Mouse (Mus musculus): ENCODE results near the gene Tnfrsf13b. TPM values are rescaled to one million over a fixed set of nuclear protein-coding genes. Genes with fewer than 3 reads are reported as not detected.
"Not testable (repeated sequence)": the region's sequence is repeated elsewhere in the genome, so short reads cannot be mapped to it uniquely, and the experiment has no call there.

Tnfrsf13b gene
- polyA plus RNA-seq, 1 experiment from 2014 or later, result 3.3 TPM

- Histone ChIP-seq H3K4me3 (ENCODE audit: low read length) (no peak overlapping the region), H3K4me1 (replicated peaks; ENCODE audit: control insufficient read depth, insufficient read depth, low read length) (no peaks in the 10 kb centered on the region), H3K4me2 (ENCODE audit: low read depth, low read length) (no peak overlapping the region), H3K9ac (ENCODE audit: low read length) (no peak overlapping the region), H3K27ac (ENCODE audit: low read length) (no peak overlapping the region), H3K27me3 (ENCODE audit: control insufficient read depth, insufficient read depth, low read depth, low read length) (no peaks in the 10 kb centered on the region), H3K9me3 (ENCODE audit: control insufficient read depth, low read length) (no peaks in the 10 kb centered on the region), H3K36me3 (ENCODE audit: control insufficient read depth, insufficient read depth, low read length) (peaks cover 81% of the 10 kb centered on the region)
- ATAC-seq (ENCODE audit: low read depth), result no peak
- WGBS, result 62% methylated on average over 11 of the region's 11 CpGs
These were observed 33.5 kb downstream of the Tnfrsf13b start for GRCm38 (mm10) chr11:61159796-61160732.

- no peaks in the 10 kb centered on the region for H3K9me3 ChIP-seq (ENCODE audit: control insufficient read depth, low read length)
- WGBS, result 89% methylated on average over 13 of the region's 13 CpGs
- H3K4me1 ChIP-seq (replicated peaks; ENCODE audit: control insufficient read depth, insufficient read depth, low read length), result no peaks in the 10 kb centered on the region
- no peak overlapping the region for H3K4me3 ChIP-seq (ENCODE audit: low read length)
- no peaks in the 10 kb centered on the region for H3K27me3 ChIP-seq (ENCODE audit: control insufficient read depth, insufficient read depth, low read depth, low read length)
- ATAC-seq (ENCODE audit: low read depth), result no peak
- H3K4me2 ChIP-seq (ENCODE audit: low read depth, low read length), result no peak overlapping the region
- peaks cover 81% of the 10 kb centered on the region for H3K36me3 ChIP-seq (ENCODE audit: control insufficient read depth, insufficient read depth, low read length)
- H3K9ac ChIP-seq (ENCODE audit: low read length), result no peak overlapping the region
- H3K27ac ChIP-seq (ENCODE audit: low read length), result no peak overlapping the region
These were observed 34.6 kb downstream of the Tnfrsf13b start for GRCm38 (mm10) chr11:61161121-61161520.

- H3K9me3 ChIP-seq (ENCODE audit: control insufficient read depth, low read length), result no peaks in the 10 kb centered on the region
- no peaks in the 10 kb centered on the region for H3K27me3 ChIP-seq (ENCODE audit: control insufficient read depth, insufficient read depth, low read depth, low read length)
- H3K4me3 ChIP-seq (ENCODE audit: low read length), result no peak overlapping the region
- no peak for ATAC-seq (ENCODE audit: low read depth)
- 92% methylated on average over 14 of the region's 14 CpGs for WGBS
- no peaks in the 10 kb centered on the region for H3K4me1 ChIP-seq (replicated peaks; ENCODE audit: control insufficient read depth, insufficient read depth, low read length)
- H3K9ac ChIP-seq (ENCODE audit: low read length), result no peak overlapping the region
- peaks cover 69% of the 10 kb centered on the region for H3K36me3 ChIP-seq (ENCODE audit: control insufficient read depth, insufficient read depth, low read length)
- no peak overlapping the region for H3K27ac ChIP-seq (ENCODE audit: low read length)
- no peak overlapping the region for H3K4me2 ChIP-seq (ENCODE audit: low read depth, low read length)
These were observed 36.2 kb downstream of the Tnfrsf13b start for GRCm38 (mm10) chr11:61162776-61163175.

- H3K4me1 ChIP-seq (replicated peaks; ENCODE audit: control insufficient read depth, insufficient read depth, low read length), result no peaks in the 10 kb centered on the region
- H3K36me3 ChIP-seq (ENCODE audit: control insufficient read depth, insufficient read depth, low read length), result peaks cover 64% of the 10 kb centered on the region
- H3K27ac ChIP-seq (ENCODE audit: low read length), result no peak overlapping the region
- H3K4me3 ChIP-seq (ENCODE audit: low read length), result no peak overlapping the region
- H3K27me3 ChIP-seq (ENCODE audit: control insufficient read depth, insufficient read depth, low read depth, low read length), result no peaks in the 10 kb centered on the region
- ATAC-seq (ENCODE audit: low read depth), result no peak
- no peak overlapping the region for H3K9ac ChIP-seq (ENCODE audit: low read length)
- WGBS, result 86% methylated on average over 3 of the region's 3 CpGs
- H3K4me2 ChIP-seq (ENCODE audit: low read depth, low read length), result no peak overlapping the region
- no peaks in the 10 kb centered on the region for H3K9me3 ChIP-seq (ENCODE audit: control insufficient read depth, low read length)
These were observed 36.8 kb downstream of the Tnfrsf13b start for GRCm38 (mm10) chr11:61163341-61163740.

GRCm38 (mm10) chr11:61164366-61164765 is 37.8 kb downstream of the Tnfrsf13b start:
- 87% methylated on average over 6 of the region's 6 CpGs for WGBS
- ATAC-seq (ENCODE audit: low read depth), result no peak
- no peak overlapping the region for H3K4me2 ChIP-seq (ENCODE audit: low read depth, low read length)

GRCm38 (mm10) chr11:61164881-61165280 is 38.3 kb downstream of the Tnfrsf13b start:
- H3K4me2 ChIP-seq (ENCODE audit: low read depth, low read length), result no peak overlapping the region
- H3K4me1 ChIP-seq (replicated peaks; ENCODE audit: control insufficient read depth, insufficient read depth, low read length), result no peaks in the 10 kb centered on the region; the same call in 1 of the 2 replicates
- 90% methylated on average over 10 of the region's 10 CpGs for WGBS
- no peaks in the 10 kb centered on the region for H3K9me3 ChIP-seq (ENCODE audit: control insufficient read depth, low read length)
- ATAC-seq (ENCODE audit: low read depth), result no peak
- no peak overlapping the region for H3K4me3 ChIP-seq (ENCODE audit: low read length)
- no peak overlapping the region for H3K27ac ChIP-seq (ENCODE audit: low read length)
- no peaks in the 10 kb centered on the region for H3K27me3 ChIP-seq (ENCODE audit: control insufficient read depth, insufficient read depth, low read depth, low read length)
- H3K36me3 ChIP-seq (ENCODE audit: control insufficient read depth, insufficient read depth, low read length), result peaks cover 53% of the 10 kb centered on the region
- H3K9ac ChIP-seq (ENCODE audit: low read length), result no peak overlapping the region

More at GRCm38 (mm10) chr11:61164366-61164765, 37.8 kb downstream of the Tnfrsf13b start:
- no peaks in the 10 kb centered on the region for H3K27me3 ChIP-seq (ENCODE audit: control insufficient read depth, insufficient read depth, low read depth, low read length)
- H3K9me3 ChIP-seq (ENCODE audit: control insufficient read depth, low read length), result no peaks in the 10 kb centered on the region
- H3K27ac ChIP-seq (ENCODE audit: low read length), result no peak overlapping the region
- H3K4me3 ChIP-seq (ENCODE audit: low read length), result no peak overlapping the region
- H3K36me3 ChIP-seq (ENCODE audit: control insufficient read depth, insufficient read depth, low read length), result peaks cover 56% of the 10 kb centered on the region
- no peak overlapping the region for H3K9ac ChIP-seq (ENCODE audit: low read length)
- no peaks in the 10 kb centered on the region; the same call in 1 of the 2 replicates for H3K4me1 ChIP-seq (replicated peaks; ENCODE audit: control insufficient read depth, insufficient read depth, low read length)

- 70% methylated on average over 5 of the region's 5 CpGs for WGBS
- H3K27me3 ChIP-seq (ENCODE audit: control insufficient read depth, insufficient read depth, low read depth, low read length), result no peaks in the 10 kb centered on the region
- no peak overlapping the region for H3K9ac ChIP-seq (ENCODE audit: low read length)
- no peak overlapping the region for H3K4me2 ChIP-seq (ENCODE audit: low read depth, low read length)
- H3K4me3 ChIP-seq (ENCODE audit: low read length), result no peak overlapping the region
- peaks cover 3% of the 10 kb centered on the region for H3K4me1 ChIP-seq (replicated peaks; ENCODE audit: control insufficient read depth, insufficient read depth, low read length)
- no peak for ATAC-seq (ENCODE audit: low read depth)
- H3K27ac ChIP-seq (ENCODE audit: low read length), result no peak overlapping the region
- H3K36me3 ChIP-seq (ENCODE audit: control insufficient read depth, insufficient read depth, low read length), result peaks cover 10% of the 10 kb centered on the region
- no peaks in the 10 kb centered on the region for H3K9me3 ChIP-seq (ENCODE audit: control insufficient read depth, low read length)
These were observed 43.6 kb downstream of the Tnfrsf13b start for GRCm38 (mm10) chr11:61170184-61170583.

- H3K27me3 ChIP-seq (ENCODE audit: control insufficient read depth, insufficient read depth, low read depth, low read length); H3K9me3 ChIP-seq (ENCODE audit: control insufficient read depth, low read length); ATAC-seq (ENCODE audit: low read depth); H3K4me1 ChIP-seq (replicated peaks; ENCODE audit: control insufficient read depth, insufficient read depth, low read length); H3K27ac ChIP-seq (ENCODE audit: low read length); H3K36me3 ChIP-seq (ENCODE audit: control insufficient read depth, insufficient read depth, low read length): not testable (repeated sequence)
- WGBS, result 31% methylated on average over 15 of the region's 15 CpGs
- Histone ChIP-seq H3K4me2 (ENCODE audit: low read depth, low read length) (peak overlapping the region; percentile 79), H3K9ac (ENCODE audit: low read length) (peak overlapping the region; percentile 99), H3K4me3 (ENCODE audit: low read length) (peak overlapping the region; percentile 100)
These were observed 46.9 kb downstream of the Tnfrsf13b start for GRCm38 (mm10) chr11:61173477-61173876.

GRCm38 (mm10) chr11:61174291-61174820 is 47.8 kb downstream of the Tnfrsf13b start:
- peak overlapping the region; percentile 100 for H3K4me3 ChIP-seq (ENCODE audit: low read length)
- WGBS, result under 1% methylated on average over 27 of the region's 28 CpGs
- peak overlapping the region; percentile 99 for H3K9ac ChIP-seq (ENCODE audit: low read length)
- no peaks in the 10 kb centered on the region for H3K36me3 ChIP-seq (ENCODE audit: control insufficient read depth, insufficient read depth, low read length)
- peak; percentile 52 for ATAC-seq (ENCODE audit: low read depth)
- H3K9me3 ChIP-seq (ENCODE audit: control insufficient read depth, low read length), result no peaks in the 10 kb centered on the region
- H3K4me2 ChIP-seq (ENCODE audit: low read depth, low read length), result peak overlapping the region; percentile 79
- H3K27ac ChIP-seq (ENCODE audit: low read length), result peak overlapping the region; percentile 99
- no peaks in the 10 kb centered on the region for H3K27me3 ChIP-seq (ENCODE audit: control insufficient read depth, insufficient read depth, low read depth, low read length)
- H3K4me1 ChIP-seq (replicated peaks; ENCODE audit: control insufficient read depth, insufficient read depth, low read length), result peaks cover 3% of the 10 kb centered on the region

Measured in lung, embryonic 16.5 days (tissue).